Mouse (Mus musculus) left cerebral cortex, adult 11 months (tissue): ENCODE results near the gene Pcnp.
"Not testable (repeated sequence)": the region's sequence is repeated elsewhere in the genome, so short reads cannot be mapped to it uniquely, and the experiment has no call there.

Experiments used
- DNase-seq: peaks from one replicate; pipeline ENCODE4 v3.0.0; 2022; ENCODE audit warnings: low spot score

Gene Pcnp

GRCm38 (mm10) chr16:55966212-55966871 is 63.2 kb downstream of the Pcnp start, which contains the start of gene Rpl24:
Gene Rpl24 (plus strand): TSS chr16:55966275.
- DNase-seq, result peak; percentile 94

DNA sequence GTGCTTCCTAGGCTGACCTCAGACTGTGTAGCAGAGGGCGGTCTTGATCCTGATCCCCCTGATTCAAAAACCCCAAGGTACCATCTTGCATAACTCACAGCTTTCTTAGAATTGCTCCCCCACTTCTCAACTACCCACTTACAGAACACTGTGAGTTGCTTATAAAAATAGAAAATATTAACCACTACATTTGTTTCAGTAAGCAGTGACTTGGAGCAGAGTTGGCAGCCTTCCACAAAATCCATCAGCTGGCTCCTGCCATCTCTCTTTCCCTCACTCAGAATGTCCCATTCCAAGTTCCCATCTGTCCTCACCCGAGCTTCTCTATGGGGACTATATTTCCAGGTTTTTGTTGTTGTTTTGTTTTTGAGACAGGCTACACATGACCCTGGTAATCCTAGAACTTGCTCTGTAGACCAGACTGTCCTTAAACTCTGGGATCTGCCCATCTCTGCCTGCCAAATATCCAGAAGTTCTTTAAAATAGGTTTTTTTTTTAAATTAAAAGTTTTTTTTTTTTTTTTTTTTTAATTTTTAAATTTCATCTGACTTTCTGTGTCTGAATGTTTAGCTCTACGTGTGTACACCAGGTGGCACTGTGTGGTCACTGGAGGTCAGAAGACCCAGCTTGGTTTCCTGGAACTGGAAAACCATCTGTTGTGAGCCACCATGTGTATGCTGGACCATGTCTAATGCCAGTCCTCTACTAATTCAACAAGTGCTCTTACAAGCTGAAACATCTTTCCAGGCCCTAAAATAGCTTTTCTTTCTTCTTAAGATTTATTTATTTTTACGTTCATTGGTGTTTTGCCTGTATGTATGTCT is 65.2 kb downstream of the Pcnp start:
- no peak for DNase-seq

GRCm38 (mm10) chr16:55963068-55963467 is 66.5 kb downstream of the Pcnp start:
- DNase-seq, result not testable (repeated sequence)
